Mouse (Mus musculus) neural tube, embryonic 14.5 days (tissue): ENCODE results near the gene Fbxw27. TPM values are rescaled to one million over a fixed set of nuclear protein-coding genes. Genes with fewer than 3 reads are reported as not detected.

Experiments
- polyA plus RNA-seq: library from polyadenylated mRNA; unstranded; fragments of >200 nt; fragmentation: Nextera tagmentation; extraction: Ambion mirVana; gene quantifications from 2 replicates; pipeline ENCODE4 v1.2.1, GENCODE M21; 2014

The Fbxw27 gene
- polyA plus RNA-seq, 1 experiment from 2014 or later: not detected

Other genes starting within 250 kb of the Fbxw27 start
- gene Fbxw15, start 222.4 kb downstream of the Fbxw27 start, polyA plus RNA-seq: not detected in 2 replicates
- not detected in 2 replicates for gene Fbxw24, start 164.6 kb downstream of the Fbxw27 start, polyA plus RNA-seq
- not detected in 2 replicates for gene Fbxw25, start 126.0 kb downstream of the Fbxw27 start, polyA plus RNA-seq
- not detected in 2 replicates for gene Fbxw18, start 88.0 kb downstream of the Fbxw27 start, polyA plus RNA-seq
- gene Fbxw26, start 44.6 kb downstream of the Fbxw27 start, polyA plus RNA-seq: not detected in 2 replicates
- gene Spink8, start 21.6 kb upstream of the Fbxw27 start, polyA plus RNA-seq: not detected in 2 replicates
- 62.5 and 63.7 TPM in 2 replicates for gene Nme6, start 42.1 kb upstream of the Fbxw27 start, polyA plus RNA-seq
- 0.75 and 0.76 TPM in 2 replicates for gene Camp, start 58.9 kb upstream of the Fbxw27 start, polyA plus RNA-seq
- 8.6 and 12.5 TPM in 2 replicates for gene Cdc25a, start 84.9 kb upstream of the Fbxw27 start, polyA plus RNA-seq
- gene Map4, start 140.8 kb upstream of the Fbxw27 start, polyA plus RNA-seq: 171 and 219 TPM in 2 replicates